Mouse (Mus musculus) stomach, embryonic 16.5 days (tissue): ENCODE measurements around the gene Tmtc1. TPM values are rescaled to one million over a fixed set of nuclear protein-coding genes. Genes with fewer than 3 reads are reported as not detected.

Source experiments
- ATAC-seq: fragments of 200-750 bp; cut with Nextera tagmentation; 2 replicates; pipeline ENCODE4 v1.8.0; 2017; ENCODE audit warnings: moderate number of reproducible peaks, moderate TSS enrichment; ENCODE audit not compliant: insufficient read depth, low FRiP score
- H3K27ac ChIP-seq: fragments of 300-500 bp; sonication (generic); 2 replicates; pipeline ENCODE4 v1.5.1; 2014; ENCODE audit warnings: low read length
- H3K27me3 ChIP-seq: fragments of 300-500 bp; sonication (generic); 2 replicates; pipeline ENCODE4 v1.6.1; 2014; ENCODE audit warnings: low read length, control low read depth, mixed read lengths; ENCODE audit not compliant: control insufficient read depth, insufficient read depth
- H3K36me3 ChIP-seq: fragments of 300-500 bp; sonication (generic); 2 replicates; pipeline ENCODE4 v1.6.1; 2014; ENCODE audit warnings: low read length; ENCODE audit not compliant: control insufficient read depth, insufficient read depth
- H3K4me1 ChIP-seq: fragments of 300-500 bp; sonication (generic); 2 replicates; pipeline ENCODE4 v1.6.1; 2014; ENCODE audit warnings: low read length, control low read depth, mixed read lengths; ENCODE audit not compliant: control insufficient read depth, insufficient read depth
- H3K4me2 ChIP-seq: fragments of 300-500 bp; sonication (generic); 2 replicates; pipeline ENCODE4 v1.6.1; 2014; ENCODE audit warnings: low read depth, low read length, mixed read lengths
- H3K4me3 ChIP-seq: fragments of 300-500 bp; sonication (generic); replicated peaks from 2 replicates; pipeline ENCODE4 v1.5.1; 2014; ENCODE audit warnings: mild to moderate bottlenecking, low read length
- H3K9ac ChIP-seq: fragments of 300-500 bp; sonication (generic); 2 replicates; pipeline ENCODE4 v1.6.1; 2014; ENCODE audit warnings: low read length
- H3K9me3 ChIP-seq: fragments of 300-500 bp; sonication (generic); replicated peaks from 2 replicates; pipeline ENCODE4 v1.6.1; 2016; ENCODE audit warnings: low read length, control low read depth; ENCODE audit not compliant: control insufficient read depth
- WGBS: fragments of 180-500 bp; shearing (Covaris S2); extraction: QIAGEN DNeasy Blood & Tissue Kit; methylation state at CpG from one replicate; pipeline ENCODE4 v1.1.7; 2014; 5-methylcytosine and 5-hydroxymethylcytosine counted together
- polyA plus RNA-seq: library from polyadenylated mRNA; unstranded; fragments of >200 nt; fragmentation: Nextera tagmentation; extraction: Ambion mirVana; gene quantifications from 2 replicates; pipeline ENCODE4 v1.2.1, GENCODE M21; 2015

The Tmtc1 gene
- polyA plus RNA-seq: 1.6 TPM in 2 replicates

DNA sequence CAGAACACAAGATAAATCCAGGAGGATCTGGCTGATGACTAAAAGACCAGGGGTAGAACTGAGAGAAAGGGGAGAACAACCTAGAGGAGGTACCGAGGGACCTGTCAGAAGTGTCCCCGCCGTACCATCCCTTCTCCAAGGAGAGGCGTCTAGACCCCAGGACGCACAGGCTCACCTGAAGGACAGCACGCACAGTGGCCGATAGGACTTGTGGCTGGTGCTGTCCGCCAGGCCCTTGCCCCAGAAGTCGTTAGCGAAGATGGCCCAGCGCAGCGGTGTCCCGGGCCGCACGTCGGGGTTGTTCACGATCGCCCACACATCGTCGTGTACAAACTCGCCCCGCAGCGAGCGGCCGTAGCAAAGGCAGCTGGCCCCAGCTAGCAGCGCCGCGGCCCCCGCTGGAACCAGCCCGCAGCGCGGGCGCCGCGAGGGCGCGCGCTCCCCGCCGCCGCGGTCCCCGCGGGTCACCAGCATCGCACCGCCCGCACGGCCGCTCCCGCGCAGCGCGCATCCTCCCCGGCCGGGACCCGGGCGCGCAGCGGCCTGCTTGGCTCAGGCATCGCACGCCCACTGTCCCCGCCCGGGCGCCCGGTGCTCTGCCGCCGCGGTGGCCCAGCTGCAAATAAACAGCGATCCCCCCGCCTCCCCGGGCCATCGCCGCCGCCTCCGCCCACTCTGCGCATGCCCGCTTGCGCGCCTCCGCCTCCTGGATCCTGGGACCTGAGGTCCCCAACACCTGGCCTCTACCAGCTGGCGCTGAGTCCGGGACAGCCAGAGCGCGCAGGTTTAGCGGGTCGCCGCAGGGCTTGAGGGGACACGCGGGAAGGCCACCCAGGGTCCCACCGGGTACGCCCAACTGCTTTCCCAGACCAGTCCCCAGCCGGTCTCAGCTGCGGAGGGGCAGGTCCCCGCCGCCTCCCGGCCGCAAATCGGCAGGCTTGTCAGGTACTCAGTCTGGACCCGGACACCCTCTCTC, at the start of gene Tmtc1:
TSS of gene Tmtc1 (minus strand) at position 664 of the 976 bp plus-strand sequence.
- peak within 1 kb of the TSS; percentile 97 for H3K4me2 ChIP-seq
- peak within 1 kb of the TSS; percentile 77 for H3K9ac ChIP-seq
- H3K4me3 ChIP-seq: peak within 1 kb of the TSS; percentile 70
- H3K9me3 ChIP-seq: peaks cover 3% of the 10 kb centered on the region; the same call in 1 of the 2 replicates
- H3K27ac ChIP-seq: no peak within 1 kb of the TSS; the same call in 1 of the 2 replicates
- peaks cover 4% of the 10 kb centered on the region; the same call in 1 of the 2 replicates for H3K4me1 ChIP-seq
- no peaks in the 10 kb centered on the region for H3K36me3 ChIP-seq
- H3K27me3 ChIP-seq: peaks cover 3% of the 10 kb centered on the region; the same call in 1 of the 2 replicates
- peak; percentile 84 for ATAC-seq
- WGBS: under 1% methylated on average over 96 of the region's 99 CpGs

DNA sequence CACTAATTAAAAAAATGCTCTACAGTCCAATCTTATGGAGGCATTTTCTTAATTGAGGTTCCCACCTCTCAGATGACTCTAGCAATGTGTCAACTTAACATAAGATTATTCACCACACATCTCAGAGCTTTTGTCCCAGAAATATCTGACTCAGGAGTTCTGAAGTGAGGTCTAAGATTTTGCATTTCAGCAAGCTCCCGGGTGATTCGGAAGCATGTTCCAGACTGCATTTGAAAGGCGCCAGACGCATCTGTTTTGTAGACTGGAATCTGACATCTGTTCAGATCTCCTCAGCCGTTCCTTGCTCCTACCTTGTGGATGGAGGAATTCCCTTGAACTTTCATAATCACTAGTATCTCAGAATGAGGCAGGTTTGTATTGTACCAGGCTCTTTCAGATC, 47.7 kb upstream of the Tmtc1 start:
- Histone ChIP-seq H3K27me3 (no peaks in the 10 kb centered on the region), H3K9me3 (no peaks in the 10 kb centered on the region), H3K4me3 (no peak overlapping the region), H3K36me3 (no peaks in the 10 kb centered on the region), H3K9ac (no peak overlapping the region), H3K4me1 (no peaks in the 10 kb centered on the region), H3K4me2 (no peak overlapping the region), H3K27ac (no peak overlapping the region)
- no peak for ATAC-seq
- 87% methylated on average over 5 of the region's 5 CpGs for WGBS

DNA sequence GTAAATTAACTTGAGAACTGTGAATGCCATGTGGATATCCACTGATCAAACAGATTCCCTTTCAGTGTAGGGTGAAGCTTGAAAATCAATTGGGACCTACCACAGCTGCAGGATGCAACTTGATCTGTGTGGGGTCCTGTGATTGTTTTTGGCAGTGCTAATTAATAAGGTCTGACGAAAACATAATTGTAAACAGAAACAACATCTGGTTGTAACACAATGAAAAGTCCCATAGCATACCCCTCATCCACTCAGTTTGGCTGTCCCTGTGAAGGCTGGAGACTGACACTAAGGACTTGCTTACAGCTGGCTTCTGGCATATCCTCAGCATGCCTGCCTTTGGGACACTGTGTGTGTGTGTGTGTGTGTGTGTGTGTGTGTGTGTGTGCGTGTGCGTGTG, 42.6 kb upstream of the Tmtc1 start:
- Histone ChIP-seq H3K9me3 (no peaks in the 10 kb centered on the region), H3K27ac (no peak overlapping the region; the same call in 1 of the 2 replicates), H3K27me3 (no peaks in the 10 kb centered on the region), H3K4me1 (no peaks in the 10 kb centered on the region), H3K4me2 (no peak overlapping the region), H3K36me3 (no peaks in the 10 kb centered on the region), H3K4me3 (no peak overlapping the region), H3K9ac (no peak overlapping the region)
- 83% methylated on average over 2 of the region's 3 CpGs for WGBS
- ATAC-seq: no peak

DNA sequence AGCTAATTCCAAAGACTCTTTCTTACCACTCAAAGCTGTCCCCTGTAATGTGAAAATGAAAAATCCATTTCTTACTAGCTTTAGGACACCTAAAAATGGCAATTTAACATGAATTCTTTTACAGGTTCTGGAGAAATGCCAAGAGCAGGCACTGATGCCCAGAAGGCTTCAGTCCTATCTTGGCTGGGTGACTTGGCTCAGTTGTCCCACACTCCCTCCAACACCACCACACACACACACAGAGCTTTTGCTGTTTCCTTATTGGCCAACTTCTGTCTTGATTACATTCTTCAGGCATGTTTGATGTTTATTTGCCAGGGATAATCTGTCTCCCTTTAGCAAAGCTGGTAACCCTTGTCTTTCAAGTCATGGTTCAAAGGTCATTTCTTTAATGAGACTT, 37.7 kb upstream of the Tmtc1 start:
- ATAC-seq: no peak

DNA sequence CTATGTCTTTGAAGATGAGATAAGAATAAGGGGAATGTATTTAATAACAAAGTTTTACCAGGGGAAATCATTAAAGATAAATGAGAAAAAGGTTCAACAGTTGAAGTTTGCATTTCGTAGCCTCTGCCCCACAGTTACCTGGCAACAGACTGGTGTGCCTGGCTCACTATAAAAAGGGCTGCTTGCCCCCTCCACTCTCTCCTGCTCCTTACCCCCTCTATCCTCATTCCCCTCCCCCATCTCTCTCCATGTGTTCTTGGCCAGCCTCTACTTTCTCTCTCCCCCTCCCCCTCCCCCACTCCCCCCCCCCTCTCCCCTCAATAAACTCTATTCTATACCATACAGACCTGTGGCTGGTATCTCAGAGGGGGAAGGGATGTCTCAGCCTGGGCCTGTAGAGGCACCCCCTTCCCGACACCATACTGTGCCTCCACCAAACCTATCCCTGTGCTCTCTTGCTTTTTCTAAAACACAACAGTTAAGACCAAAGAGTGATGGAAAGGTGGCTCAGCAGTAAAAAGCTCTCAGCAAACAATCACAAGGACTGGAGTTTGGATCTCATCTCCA, 35.6 kb upstream of the Tmtc1 start:
- Histone ChIP-seq H3K4me1 (no peaks in the 10 kb centered on the region), H3K36me3 (no peaks in the 10 kb centered on the region), H3K4me3 (no peak overlapping the region), H3K27ac (no peak overlapping the region), H3K9me3 (no peaks in the 10 kb centered on the region), H3K4me2 (no peak overlapping the region), H3K27me3 (no peaks in the 10 kb centered on the region), H3K9ac (no peak overlapping the region)
- no peak for ATAC-seq
- 43% methylated on average over 2 of the region's 2 CpGs for WGBS

More for the DNA sequence above, 37.7 kb upstream of the Tmtc1 start:
- no peak overlapping the region for H3K4me3 ChIP-seq
- H3K36me3 ChIP-seq: no peaks in the 10 kb centered on the region
- H3K4me2 ChIP-seq: no peak overlapping the region
- H3K27me3 ChIP-seq: no peaks in the 10 kb centered on the region
- no peak overlapping the region for H3K9ac ChIP-seq
- no peaks in the 10 kb centered on the region for H3K9me3 ChIP-seq
- H3K27ac ChIP-seq: no peak overlapping the region
- no peaks in the 10 kb centered on the region for H3K4me1 ChIP-seq

DNA sequence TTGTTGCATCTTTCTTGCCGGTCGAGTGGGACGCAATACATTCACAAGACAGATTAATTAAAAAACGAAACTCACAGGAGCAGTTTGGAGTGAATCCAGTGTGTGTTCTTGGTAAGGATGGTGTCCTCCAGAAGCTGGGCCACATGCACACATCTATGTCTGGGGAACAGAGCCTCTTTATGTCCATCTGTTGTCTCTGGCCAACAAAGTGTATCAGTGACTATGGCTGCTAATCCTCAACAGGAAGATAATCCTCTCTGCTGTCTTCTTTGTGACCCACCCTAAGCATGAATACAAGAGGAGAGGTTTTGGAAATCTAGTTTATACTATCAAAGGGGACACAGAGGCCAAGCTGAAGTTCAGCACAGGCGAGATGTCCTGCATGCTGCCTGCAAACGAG, 34.2 kb upstream of the Tmtc1 start:
- ATAC-seq: no peak
- Histone ChIP-seq H3K4me2 (no peak overlapping the region), H3K9me3 (no peaks in the 10 kb centered on the region), H3K4me3 (no peak overlapping the region), H3K9ac (no peak overlapping the region), H3K27me3 (no peaks in the 10 kb centered on the region), H3K36me3 (no peaks in the 10 kb centered on the region), H3K4me1 (no peaks in the 10 kb centered on the region), H3K27ac (no peak overlapping the region)
- 59% methylated on average over 6 of the region's 6 CpGs for WGBS

DNA sequence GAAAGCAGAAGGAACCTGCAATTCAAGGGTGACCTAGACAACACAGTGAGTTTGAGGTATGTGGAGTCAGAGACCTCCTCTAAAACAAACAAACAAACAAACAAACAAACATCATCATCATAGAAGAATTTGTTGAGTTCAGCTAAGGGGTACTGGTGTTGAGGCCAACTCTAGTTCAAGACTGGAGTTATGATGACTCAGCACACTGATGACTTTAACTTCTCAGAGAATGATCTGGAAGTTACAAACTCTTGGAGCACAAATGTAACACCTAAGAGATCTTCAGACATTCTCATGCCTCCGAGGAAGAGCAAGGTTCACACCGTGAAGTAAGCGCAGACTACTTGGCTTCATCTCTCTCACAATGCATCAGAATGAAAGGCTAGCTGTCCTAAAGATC, 28.1 kb upstream of the Tmtc1 start:
- Histone ChIP-seq H3K27me3 (no peaks in the 10 kb centered on the region), H3K9ac (no peak overlapping the region), H3K4me1 (no peaks in the 10 kb centered on the region; the same call in 1 of the 2 replicates), H3K4me2 (no peak overlapping the region), H3K27ac (no peak overlapping the region), H3K4me3 (no peak overlapping the region), H3K9me3 (no peaks in the 10 kb centered on the region), H3K36me3 (no peaks in the 10 kb centered on the region)
- no peak for ATAC-seq
- 93% methylated on average over 3 of the region's 3 CpGs for WGBS

DNA sequence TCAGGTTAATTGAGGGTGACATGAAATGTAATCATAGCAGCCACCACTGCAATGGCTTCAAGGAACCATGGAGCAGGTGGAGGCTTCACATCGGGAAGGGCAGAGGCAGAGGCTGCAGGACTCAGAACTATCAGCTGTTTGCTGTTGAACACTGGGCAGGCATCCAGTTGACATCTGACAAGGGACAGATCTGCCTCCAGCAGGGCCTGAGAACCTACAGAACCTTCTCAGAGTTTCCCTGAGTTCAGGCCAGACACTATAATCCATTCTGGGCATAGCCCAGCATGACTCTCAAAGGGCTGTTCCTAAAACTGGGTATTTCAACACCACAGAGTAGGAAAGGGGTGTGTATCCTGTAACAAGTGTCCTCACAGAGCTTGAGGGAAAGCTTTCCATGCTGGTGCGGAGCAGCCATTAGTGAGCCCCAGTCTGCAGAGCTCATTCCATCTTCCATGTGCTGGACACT, 23.8 kb upstream of the Tmtc1 start:
- Histone ChIP-seq H3K27ac (no peak overlapping the region; the same call in 1 of the 2 replicates), H3K27me3 (no peaks in the 10 kb centered on the region), H3K9me3 (no peaks in the 10 kb centered on the region), H3K36me3 (no peaks in the 10 kb centered on the region), H3K9ac (no peak overlapping the region), H3K4me1 (no peaks in the 10 kb centered on the region; the same call in 1 of the 2 replicates), H3K4me2 (no peak overlapping the region), H3K4me3 (no peak overlapping the region)
- WGBS: 45% methylated on average over 2 of the region's 2 CpGs
- ATAC-seq: peak; percentile 62; the same call in 1 of the 2 replicates
